Mouse (Mus musculus): ENCODE measurements around the gene Olfr1013. TPM values are rescaled to one million over a fixed set of nuclear protein-coding genes. Genes with fewer than 3 reads are reported as not detected.

Olfr1013 gene
- total RNA-seq (2014; rRNA removed) (not detected in 2 replicates), polyA plus RNA-seq (2015; fragmentation: Nextera tagmentation; extraction: Ambion mirVana) (not detected in 2 replicates)

DNA sequence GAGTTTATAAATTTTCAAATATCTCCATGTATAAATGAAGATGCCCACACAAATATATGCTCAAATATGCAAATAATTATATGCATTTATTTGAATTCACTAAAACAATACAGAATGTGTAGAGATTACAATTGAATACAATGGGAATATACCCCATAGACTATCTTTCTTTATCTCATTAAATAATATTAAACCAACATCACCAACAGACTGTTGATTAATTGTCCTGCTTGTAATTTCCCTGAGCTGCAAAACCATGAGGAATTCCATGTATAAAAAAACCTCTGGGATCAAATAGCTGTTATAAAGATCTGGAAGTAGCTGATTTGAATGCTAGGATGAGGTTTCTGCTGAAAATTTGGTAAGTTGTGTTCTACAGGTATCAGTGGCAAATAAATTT is at the start of gene Olfr1013:
Olfr1013 (plus strand) TSS at position 301 of the 400 bp plus-strand sequence.
- Histone ChIP-seq H3K4me1 (ENCODE audit: insufficient read depth, low read length) (no peaks in the 10 kb centered on the region), H3K9ac (replicated peaks; ENCODE audit: low read length, poor library complexity, severe bottlenecking) (no peak within 1 kb of the TSS), H3K36me3 (ENCODE audit: insufficient read depth, low read length) (no peaks in the 10 kb centered on the region), H3K27me3 (ENCODE audit: insufficient read depth, low read length) (no peaks in the 10 kb centered on the region), H3K27ac (ENCODE audit: low read depth, low read length) (no peak within 1 kb of the TSS), H3K4me3 (ENCODE audit: low read depth, low read length) (no peak within 1 kb of the TSS), H3K9me3 (ENCODE audit: low read length) (no peaks in the 10 kb centered on the region), H3K4me2 (ENCODE audit: low read depth, low read length, poor library complexity, severe bottlenecking) (no peak within 1 kb of the TSS)
- ATAC-seq (ENCODE audit: low FRiP score) (no peak), DNase-seq (ENCODE audit: low spot score) (no peak)
- no peak for TF ChIP-seq CTCF (IDR thresholded peaks at IDR 0.05)

DNA sequence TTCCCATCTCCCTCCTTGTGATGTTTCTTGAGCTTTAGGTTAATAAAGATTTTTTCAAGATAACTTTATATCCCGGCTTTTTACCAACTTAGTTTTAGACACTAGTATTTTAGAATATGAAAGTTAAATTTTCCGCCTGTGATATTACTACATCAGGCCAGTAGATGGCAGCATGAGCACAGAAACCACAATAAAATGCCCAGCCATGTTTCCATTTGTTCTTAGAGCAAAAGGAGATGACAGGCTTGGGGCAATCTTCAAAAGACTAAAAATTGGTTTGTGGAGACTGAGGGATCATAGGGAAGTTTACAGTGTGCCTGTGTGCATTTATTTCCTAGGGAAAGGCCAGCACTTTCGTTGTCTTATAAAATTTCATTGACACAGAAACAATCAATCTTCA is 41.1 kb upstream of the Olfr1013 start:
- Histone ChIP-seq H3K4me1 (ENCODE audit: insufficient read depth, low read length) (no peaks in the 10 kb centered on the region), H3K4me3 (ENCODE audit: low read depth, low read length) (no peak overlapping the region), H3K27ac (ENCODE audit: low read depth, low read length) (no peak overlapping the region), H3K4me2 (ENCODE audit: low read depth, low read length, poor library complexity, severe bottlenecking) (no peak overlapping the region), H3K9me3 (ENCODE audit: low read length) (no peaks in the 10 kb centered on the region), H3K9ac (replicated peaks; ENCODE audit: low read length, poor library complexity, severe bottlenecking) (no peak overlapping the region), H3K27me3 (ENCODE audit: insufficient read depth, low read length) (no peaks in the 10 kb centered on the region), H3K36me3 (ENCODE audit: insufficient read depth, low read length) (no peaks in the 10 kb centered on the region)
- TF ChIP-seq CTCF (IDR thresholded peaks at IDR 0.05): peak; percentile 91
- ATAC-seq (ENCODE audit: low FRiP score) (peak; percentile 75; the same call in 1 of the 2 replicates), DNase-seq (ENCODE audit: low spot score) (peak; percentile 78)
- 7% methylated on average over 3 of the region's 3 CpGs for WGBS

DNA sequence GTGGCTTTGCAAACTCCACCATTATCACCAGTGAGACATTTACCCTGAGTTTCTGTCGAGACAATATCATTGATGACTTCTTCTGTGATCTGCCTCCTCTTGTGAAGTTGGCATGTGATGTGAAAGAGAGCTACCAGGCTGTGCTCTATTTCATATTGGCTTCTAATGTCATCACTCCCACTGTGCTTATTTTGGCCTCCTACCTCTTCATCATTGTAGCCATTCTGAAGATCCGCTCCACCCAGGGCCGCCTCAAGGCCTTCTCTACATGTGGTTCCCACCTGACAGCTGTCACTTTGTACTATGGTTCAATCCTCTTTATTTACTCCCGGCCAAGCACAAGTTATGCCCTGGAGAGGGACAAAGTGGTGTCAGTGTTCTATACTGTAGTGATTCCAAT is 13.1 kb upstream of the Olfr1013 start:
- Histone ChIP-seq H3K9me3 (ENCODE audit: low read length) (no peaks in the 10 kb centered on the region), H3K9ac (replicated peaks; ENCODE audit: low read length, poor library complexity, severe bottlenecking) (no peak overlapping the region), H3K27me3 (ENCODE audit: insufficient read depth, low read length) (no peaks in the 10 kb centered on the region), H3K4me3 (ENCODE audit: low read depth, low read length) (no peak overlapping the region), H3K4me2 (ENCODE audit: low read depth, low read length, poor library complexity, severe bottlenecking) (no peak overlapping the region), H3K4me1 (ENCODE audit: insufficient read depth, low read length) (no peaks in the 10 kb centered on the region), H3K27ac (ENCODE audit: low read depth, low read length) (no peak overlapping the region), H3K36me3 (ENCODE audit: insufficient read depth, low read length) (no peaks in the 10 kb centered on the region)
- 82% methylated on average over 4 of the region's 4 CpGs for WGBS
- TF ChIP-seq CTCF (IDR thresholded peaks at IDR 0.05): no peak
- peak; percentile 5 for DNase-seq (ENCODE audit: low spot score)
- ATAC-seq (ENCODE audit: low FRiP score): no peak

DNA sequence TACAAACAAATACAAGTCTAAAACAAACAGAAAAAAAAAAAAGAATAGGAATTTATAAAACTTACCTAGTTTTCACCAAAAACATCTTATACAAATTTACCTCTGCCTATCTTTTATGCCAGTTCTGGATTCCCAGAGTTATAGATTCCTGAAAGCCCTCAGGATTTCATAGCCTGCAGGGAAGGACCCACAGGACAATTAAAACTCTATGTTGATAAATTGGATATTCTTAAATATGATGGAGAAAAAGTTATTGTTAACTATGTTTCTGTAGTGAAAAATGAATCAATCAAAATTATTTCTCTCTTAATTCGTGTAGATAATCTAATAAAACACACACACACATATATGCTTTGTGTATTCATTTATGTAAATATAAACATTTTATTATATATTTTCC is 4.2 kb upstream of the Olfr1013 start, which contains the start of gene Olfr1012:
Olfr1012 (minus strand) TSS at position 101 of the 400 bp plus-strand sequence.
- no peak within 1 kb of the TSS for H3K4me2 ChIP-seq (ENCODE audit: low read depth, low read length, poor library complexity, severe bottlenecking)
- no peak within 1 kb of the TSS for H3K4me3 ChIP-seq (ENCODE audit: low read depth, low read length)
- no peaks in the 10 kb centered on the region for H3K9me3 ChIP-seq (ENCODE audit: low read length)
- 85% methylated on average over 1 of the region's 1 CpGs for WGBS
- no peaks in the 10 kb centered on the region for H3K36me3 ChIP-seq (ENCODE audit: insufficient read depth, low read length)
- no peaks in the 10 kb centered on the region for H3K27me3 ChIP-seq (ENCODE audit: insufficient read depth, low read length)
- H3K27ac ChIP-seq (ENCODE audit: low read depth, low read length): no peak within 1 kb of the TSS
- DNase-seq (ENCODE audit: low spot score) (no peak), ATAC-seq (ENCODE audit: low FRiP score) (no peak)
- H3K9ac ChIP-seq (replicated peaks; ENCODE audit: low read length, poor library complexity, severe bottlenecking): no peak within 1 kb of the TSS
- TF ChIP-seq CTCF (IDR thresholded peaks at IDR 0.05): no peak
- H3K4me1 ChIP-seq (ENCODE audit: insufficient read depth, low read length): no peaks in the 10 kb centered on the region

DNA sequence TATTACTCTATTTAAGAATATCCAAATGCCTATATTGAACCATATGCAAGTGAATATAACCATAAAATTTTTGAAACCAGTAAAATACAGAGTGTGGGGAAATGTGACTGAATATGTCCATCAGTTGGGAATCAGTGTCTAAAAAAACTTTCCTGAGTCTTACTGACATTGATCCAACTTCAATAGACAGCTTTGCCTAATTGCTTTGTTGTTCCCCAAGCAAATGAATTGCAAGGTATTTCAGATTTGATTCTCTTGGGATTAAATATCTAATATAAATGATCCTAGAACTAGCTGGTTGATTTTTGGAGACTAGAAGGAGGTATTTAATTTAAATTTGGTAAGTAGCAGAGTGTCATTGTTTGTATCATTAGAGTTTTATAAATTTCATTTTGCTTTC is 5.5 kb downstream of the Olfr1013 start, which contains the start of gene Olfr1014:
Olfr1014 (plus strand) TSS at position 301 of the 400 bp plus-strand sequence.
- no peak for ATAC-seq (ENCODE audit: low FRiP score)

DNA sequence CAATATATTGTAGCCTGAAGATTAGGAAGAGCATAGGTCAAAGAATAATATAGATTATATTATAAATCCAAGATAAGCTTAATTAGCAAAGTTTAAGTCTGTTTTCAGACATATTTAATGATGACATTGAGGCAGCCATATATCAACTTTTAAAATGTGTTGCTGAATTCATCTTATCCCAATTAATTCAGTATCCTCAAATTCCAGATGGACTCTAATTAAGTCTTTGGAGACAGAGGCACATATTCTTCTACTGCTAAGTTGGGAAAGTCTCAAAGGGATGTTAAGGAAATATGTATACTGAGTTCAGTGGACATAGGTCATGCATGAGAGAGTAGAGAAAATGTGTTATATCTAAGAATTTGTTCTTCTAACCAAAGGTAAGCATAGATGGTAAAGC is 14.8 kb downstream of the Olfr1013 start, which contains the start of gene Olfr1015:
Olfr1015 (plus strand) TSS at position 301 of the 400 bp plus-strand sequence.
- H3K27ac ChIP-seq (ENCODE audit: low read depth, low read length): no peak within 1 kb of the TSS
- H3K9me3 ChIP-seq (ENCODE audit: low read length): no peaks in the 10 kb centered on the region
- H3K4me1 ChIP-seq (ENCODE audit: insufficient read depth, low read length): no peaks in the 10 kb centered on the region
- no peaks in the 10 kb centered on the region for H3K27me3 ChIP-seq (ENCODE audit: insufficient read depth, low read length)
- no peak for ATAC-seq (ENCODE audit: low FRiP score)
- no peak for DNase-seq (ENCODE audit: low spot score)
- TF ChIP-seq CTCF (IDR thresholded peaks at IDR 0.05): no peak
- H3K4me3 ChIP-seq (ENCODE audit: low read depth, low read length): no peak within 1 kb of the TSS
- no peak within 1 kb of the TSS for H3K9ac ChIP-seq (replicated peaks; ENCODE audit: low read length, poor library complexity, severe bottlenecking)
- H3K36me3 ChIP-seq (ENCODE audit: insufficient read depth, low read length): no peaks in the 10 kb centered on the region
- no peak within 1 kb of the TSS for H3K4me2 ChIP-seq (ENCODE audit: low read depth, low read length, poor library complexity, severe bottlenecking)

More for the DNA sequence above, 5.5 kb downstream of the Olfr1013 start, which contains the start of gene Olfr1014:
- no peak within 1 kb of the TSS for H3K27ac ChIP-seq (ENCODE audit: low read depth, low read length)
- no peaks in the 10 kb centered on the region for H3K27me3 ChIP-seq (ENCODE audit: insufficient read depth, low read length)
- H3K36me3 ChIP-seq (ENCODE audit: insufficient read depth, low read length): no peaks in the 10 kb centered on the region
- H3K9ac ChIP-seq (replicated peaks; ENCODE audit: low read length, poor library complexity, severe bottlenecking): no peak within 1 kb of the TSS
- no peak for DNase-seq (ENCODE audit: low spot score)
- H3K4me1 ChIP-seq (ENCODE audit: insufficient read depth, low read length): no peaks in the 10 kb centered on the region
- H3K9me3 ChIP-seq (ENCODE audit: low read length): no peaks in the 10 kb centered on the region
- no peak within 1 kb of the TSS for H3K4me2 ChIP-seq (ENCODE audit: low read depth, low read length, poor library complexity, severe bottlenecking)
- TF ChIP-seq CTCF (IDR thresholded peaks at IDR 0.05): no peak
- H3K4me3 ChIP-seq (ENCODE audit: low read depth, low read length): no peak within 1 kb of the TSS
